Mouse (Mus musculus) liver, embryonic 14.5 days (tissue): ENCODE measurements at regions not wholly inside any gene's neighbourhood (a gene's known extent, or its start where the extent isn't known, plus 50 kb on each side); places are given as distances from the start of the nearest gene placed in this dataset.

Experiments
- CTCF ChIP-seq: IDR thresholded peaks from 2 replicates; pipeline ENCODE4 v1.5.1; 2016; ENCODE audit warnings: antibody characterized with exemption, low read depth, control low read depth
- EP300 ChIP-seq: IDR thresholded peaks from 2 replicates; pipeline ENCODE4 v1.6.1; 2016; ENCODE audit warnings: antibody characterized with exemption, low read depth

DNA sequence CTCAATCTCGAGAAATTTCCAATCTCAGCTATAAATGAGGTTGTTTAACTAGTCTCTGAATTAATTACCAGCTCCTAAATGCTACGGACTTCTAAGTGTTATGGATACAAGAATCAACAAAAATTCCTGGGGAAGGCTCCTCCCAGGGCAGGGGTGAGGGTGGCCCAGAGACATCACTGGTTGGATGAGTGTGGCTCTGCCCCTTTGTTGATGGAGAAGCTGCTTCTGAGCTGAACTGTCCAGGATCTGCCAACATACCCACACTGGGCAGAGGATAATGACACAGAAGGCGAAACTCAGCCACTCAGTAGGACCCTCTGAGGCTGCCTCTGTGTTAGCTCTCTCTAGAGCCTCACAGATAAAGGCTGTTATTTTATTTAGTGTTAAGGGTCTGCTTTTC, 449.0 kb downstream of the Sox2 start:
- TF ChIP-seq CTCF (no peak), EP300 (no peak)
